In genomic region chr7:99873965-99874364, GRCm38 (mm10) we compare ENCODE assay signal across 24 mouse cellular contexts. TPM values are rescaled to one million over a fixed set of nuclear protein-coding genes. Genes with fewer than 3 reads are reported as not detected.
"Had no signal": no experiment of that assay in that cellular context is flagged by ENCODE, and none has a peak within 500 bp of the region (broad histone marks: within the 10 kb centered on the region; RNA-seq: fewer than 3 reads in every experiment).

No protein-coding gene starts in this region.

- DNase-seq: gastrocnemius, postnatal 14 days; gastrocnemius, postnatal 36 days; heart, adult 11 months; heart, adult 2 months; heart, postnatal 36 days; kidney, adult 18-20 months; kidney, adult 8-10 months; kidney, postnatal 10 days; kidney, postnatal 25 days; kidney, postnatal 4 days; liver; liver, embryonic 13.5 days had no signal

- ATAC-seq: hindbrain, embryonic 16.5 days; inflammation-experienced regulatory T-cells, adult 6 months; intestine, embryonic 15.5 days; intestine, postnatal 0 days had no signal

- H3K9ac ChIP-seq: hindbrain, embryonic 14.5 days; intestine, embryonic 15.5 days; limb, embryonic 12.5 days; liver, embryonic 13.5 days had no signal

- H3K27ac ChIP-seq: heart, adult 2 months; hindbrain, embryonic 14.5 days; intestine, embryonic 15.5 days; layer of hippocampus, adult 2 months; left cerebral cortex, adult 2 months; limb, embryonic 10.5 days; limb, embryonic 12.5 days; liver, embryonic 13.5 days had no signal

- H3K4me3 ChIP-seq: heart, adult 2 months; intestine, embryonic 15.5 days; layer of hippocampus, adult 2 months; left cerebral cortex, adult 2 months; limb, embryonic 10.5 days; limb, embryonic 12.5 days; liver, embryonic 13.5 days had no signal

- H3K4me2 ChIP-seq: heart, embryonic 11.5 days; hindbrain, embryonic 14.5 days; intestine, embryonic 15.5 days; limb, embryonic 12.5 days; liver, embryonic 11.5 days; liver, embryonic 13.5 days had no signal

- H3K4me1 ChIP-seq: intestine, embryonic 15.5 days; limb, embryonic 10.5 days; limb, embryonic 12.5 days; liver, embryonic 13.5 days had no signal

- H3K27me3 ChIP-seq: intestine, embryonic 15.5 days had no signal

- H3K9me3 ChIP-seq: intestine, embryonic 15.5 days; limb, embryonic 10.5 days; limb, embryonic 12.5 days; liver, embryonic 13.5 days had no signal

- H3K36me3 ChIP-seq: intestine, embryonic 15.5 days; limb, embryonic 10.5 days; limb, embryonic 12.5 days; liver, embryonic 13.5 days had no signal

RNA-seq across cellular contexts. Expression of gene Xrra1, which starts 15.0 kb away (rescaled TPM):
- total RNA-seq: heart, postnatal 36 days; hematopoietic stem cell, adult 5-6 weeks had no signal
- polyA plus RNA-seq: inflammation-experienced regulatory T-cells, adult 6 months; liver, embryonic 13.5 days had no signal
